Mouse (Mus musculus) C2C12 (cell line): ENCODE measurements around the gene Sptb.

Experiments used
- CEBPB ChIP-seq: IDR thresholded peaks from one replicate; pipeline ENCODE4 v1.6.1; 2011; ENCODE audit warnings: low read depth, mild to moderate bottlenecking, control low read depth, moderate library complexity
- CTCF ChIP-seq: IDR thresholded peaks from one replicate; pipeline ENCODE4 v1.5.1; 2011; ENCODE audit not compliant: control insufficient read depth, insufficient read depth, insufficient read length
- MAX ChIP-seq: IDR thresholded peaks from one replicate; pipeline ENCODE4 v1.6.1; 2011; ENCODE audit warnings: mild to moderate bottlenecking, control low read depth
- MYOG ChIP-seq: IDR thresholded peaks from one replicate; pipeline ENCODE4 v1.6.1; 2011; ENCODE audit not compliant: control insufficient read depth, insufficient read length; ENCODE audit errors: extremely low read depth
- USF1 ChIP-seq: IDR thresholded peaks from one replicate; pipeline ENCODE4 v1.6.1; 2011; ENCODE audit warnings: low read depth, mild to moderate bottlenecking, control low read depth, moderate library complexity

DNA sequence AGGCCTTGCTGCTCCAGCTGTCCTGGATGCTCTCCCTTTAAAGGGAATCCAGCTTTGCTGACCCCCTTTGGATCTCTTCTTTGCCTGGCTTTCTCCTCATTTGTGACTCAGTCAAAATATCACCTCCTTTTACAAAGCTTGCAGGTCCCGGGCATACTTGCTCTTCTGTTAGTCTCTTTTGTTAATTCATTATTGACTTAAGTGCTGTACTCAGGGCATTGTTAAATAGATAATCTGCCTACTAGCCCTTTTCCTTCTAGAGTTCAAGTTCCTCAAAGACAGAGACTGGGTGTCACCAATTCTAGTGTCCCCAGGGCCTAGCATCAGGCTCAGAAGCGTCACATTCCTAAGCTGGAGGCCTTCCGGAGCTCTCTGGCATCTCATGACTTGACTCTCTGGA, 161.1 kb downstream of the Sptb start:
- TF ChIP-seq MYOG (no peak), CTCF (no peak), MAX (no peak), USF1 (no peak), CEBPB (no peak)
